Mouse (Mus musculus) limb, embryonic 12.5 days (tissue): ENCODE data around the gene Selenbp1. TPM values are rescaled to one million over a fixed set of nuclear protein-coding genes. Genes with fewer than 3 reads are reported as not detected.

Experiments
- ATAC-seq: fragments of 200-750 bp; cut with Nextera tagmentation; 2 replicates; pipeline ENCODE4 v1.8.0; 2017; ENCODE audit warnings: low read depth, moderate TSS enrichment; ENCODE audit not compliant: insufficient number of reproducible peaks, insufficient read depth, low FRiP score, low TSS enrichment
- H3K27ac ChIP-seq: fragments of 300-500 bp; sonication (generic); 2 replicates; pipeline ENCODE4 v1.5.1; 2016; ENCODE audit warnings: mild to moderate bottlenecking, moderate library complexity
- H3K27me3 ChIP-seq: fragments of 300-500 bp; sonication (generic); 2 replicates; pipeline ENCODE4 v1.6.1; 2016; ENCODE audit warnings: mild to moderate bottlenecking, moderate library complexity
- H3K36me3 ChIP-seq: fragments of 300-500 bp; sonication (generic); 2 replicates; pipeline ENCODE4 v1.6.1; 2016; ENCODE audit warnings: mild to moderate bottlenecking, moderate library complexity
- H3K4me1 ChIP-seq: fragments of 300-500 bp; sonication (generic); replicated peaks from 2 replicates; pipeline ENCODE4 v1.6.1; 2016
- H3K4me2 ChIP-seq: fragments of 300-500 bp; sonication (generic); 2 replicates; pipeline ENCODE4 v1.6.1; 2016; ENCODE audit warnings: mild to moderate bottlenecking, moderate library complexity
- H3K4me3 ChIP-seq: fragments of 300-500 bp; sonication (generic); replicated peaks from 2 replicates; pipeline ENCODE4 v1.5.1; 2016; ENCODE audit warnings: mild to moderate bottlenecking
- H3K9ac ChIP-seq: fragments of 300-500 bp; sonication (generic); replicated peaks from 2 replicates; pipeline ENCODE4 v1.6.1; 2016; ENCODE audit warnings: mild to moderate bottlenecking, moderate library complexity
- H3K9me3 ChIP-seq: fragments of 300-500 bp; sonication (generic); 2 replicates; pipeline ENCODE4 v1.6.1; 2016; ENCODE audit warnings: mild to moderate bottlenecking, moderate library complexity
- WGBS: fragments of 180-500 bp; shearing (Covaris S2); methylation state at CpG from one replicate; pipeline ENCODE4 v1.1.7; 2016; 5-methylcytosine and 5-hydroxymethylcytosine counted together
- polyA plus RNA-seq: library from polyadenylated mRNA; unstranded; fragments of >200 nt; fragmentation: Nextera tagmentation; extraction: Ambion mirVana; gene quantifications from 2 replicates; pipeline ENCODE4 v1.2.1, GENCODE M21; 2016

Gene Selenbp1
- polyA plus RNA-seq, 1 experiment from 2014 or later, result 28.9 TPM

- H3K27me3 ChIP-seq, result no peaks in the 10 kb centered on the region
- peak within 1 kb of the TSS; percentile 65 for H3K4me2 ChIP-seq
- under 1% methylated on average over 50 of the region's 50 CpGs for WGBS
- H3K4me3 ChIP-seq, result peak within 1 kb of the TSS; percentile 64
- H3K27ac ChIP-seq, result peak within 1 kb of the TSS; percentile 98
- ATAC-seq, result peak; percentile 94
- no peaks in the 10 kb centered on the region for H3K9me3 ChIP-seq
- H3K4me1 ChIP-seq, result peaks cover 18% of the 10 kb centered on the region
- peak within 1 kb of the TSS; percentile 78 for H3K9ac ChIP-seq
- H3K36me3 ChIP-seq, result peaks cover 50% of the 10 kb centered on the region
Observed at GRCm38 (mm10) chr3:94953764-94954616, 21.1 kb downstream of the Selenbp1 start, which contains the start of gene Rfx5. TSS of gene Rfx5 (plus strand) at chr3:94954075.

GRCm38 (mm10) chr3:94958295-94958694, 25.4 kb downstream of the Selenbp1 start:
- Histone ChIP-seq H3K4me3 (no peak overlapping the region), H3K36me3 (peaks cover 45% of the 10 kb centered on the region), H3K9ac (no peak overlapping the region), H3K9me3 (no peaks in the 10 kb centered on the region), H3K27me3 (no peaks in the 10 kb centered on the region), H3K27ac (no peak overlapping the region), H3K4me1 (peaks cover 13% of the 10 kb centered on the region), H3K4me2 (no peak overlapping the region)
- no peak for ATAC-seq
- 93% methylated on average over 8 of the region's 8 CpGs for WGBS

- WGBS, result 44% methylated on average over 8 of the region's 8 CpGs
- peaks cover 10% of the 10 kb centered on the region for H3K4me1 ChIP-seq
- H3K27ac ChIP-seq, result no peak overlapping the region; the same call in 1 of the 2 replicates
- no peak for ATAC-seq
- no peak overlapping the region for H3K4me3 ChIP-seq
- H3K9me3 ChIP-seq, result no peaks in the 10 kb centered on the region
- H3K27me3 ChIP-seq, result no peaks in the 10 kb centered on the region
- H3K36me3 ChIP-seq, result peaks cover 45% of the 10 kb centered on the region
- H3K4me2 ChIP-seq, result no peak overlapping the region
- no peak overlapping the region for H3K9ac ChIP-seq
Observed at GRCm38 (mm10) chr3:94959871-94960270, 27.0 kb downstream of the Selenbp1 start.

- Histone ChIP-seq H3K9ac (no peak overlapping the region), H3K4me1 (peaks cover 6% of the 10 kb centered on the region), H3K9me3 (no peaks in the 10 kb centered on the region), H3K27ac (no peak overlapping the region), H3K4me2 (no peak overlapping the region), H3K36me3 (peaks cover 43% of the 10 kb centered on the region), H3K27me3 (no peaks in the 10 kb centered on the region), H3K4me3 (no peak overlapping the region)
- WGBS, result 49% methylated on average over 5 of the region's 5 CpGs
- no peak for ATAC-seq
Observed at GRCm38 (mm10) chr3:94960322-94960721, 27.5 kb downstream of the Selenbp1 start.

- no peaks in the 10 kb centered on the region for H3K4me1 ChIP-seq
- H3K9me3 ChIP-seq, result no peaks in the 10 kb centered on the region
- H3K4me3 ChIP-seq, result no peak overlapping the region
- no peak overlapping the region for H3K27ac ChIP-seq
- WGBS, result 92% methylated on average over 1 of the region's 1 CpGs
- H3K9ac ChIP-seq, result no peak overlapping the region
- no peak overlapping the region for H3K4me2 ChIP-seq
- H3K27me3 ChIP-seq, result no peaks in the 10 kb centered on the region
- no peak for ATAC-seq
- H3K36me3 ChIP-seq, result no peaks in the 10 kb centered on the region
Observed at GRCm38 (mm10) chr3:94964989-94965388, 32.1 kb downstream of the Selenbp1 start.

- no peak overlapping the region for H3K4me3 ChIP-seq
- H3K4me1 ChIP-seq, result no peaks in the 10 kb centered on the region
- 59% methylated on average over 1 of the region's 1 CpGs for WGBS
- H3K9me3 ChIP-seq, result no peaks in the 10 kb centered on the region
- no peaks in the 10 kb centered on the region for H3K36me3 ChIP-seq
- no peak overlapping the region for H3K27ac ChIP-seq
- no peaks in the 10 kb centered on the region for H3K27me3 ChIP-seq
- ATAC-seq, result no peak
- H3K9ac ChIP-seq, result no peak overlapping the region
- no peak overlapping the region for H3K4me2 ChIP-seq
Observed at GRCm38 (mm10) chr3:94965878-94966277, 33.0 kb downstream of the Selenbp1 start.

GRCm38 (mm10) chr3:94972552-94972951, 39.7 kb downstream of the Selenbp1 start:
- no peaks in the 10 kb centered on the region for H3K9me3 ChIP-seq
- H3K36me3 ChIP-seq, result peaks cover 5% of the 10 kb centered on the region; the same call in 1 of the 2 replicates
- H3K4me1 ChIP-seq, result peaks cover 15% of the 10 kb centered on the region
- 86% methylated on average over 3 of the region's 3 CpGs for WGBS
- no peak for ATAC-seq
- no peak overlapping the region for H3K27ac ChIP-seq
- no peak overlapping the region for H3K9ac ChIP-seq
- no peak overlapping the region for H3K4me3 ChIP-seq
- H3K4me2 ChIP-seq, result no peak overlapping the region
- no peaks in the 10 kb centered on the region for H3K27me3 ChIP-seq

GRCm38 (mm10) chr3:94973620-94974019, 40.8 kb downstream of the Selenbp1 start:
- H3K4me1 ChIP-seq, result peaks cover 15% of the 10 kb centered on the region
- H3K9ac ChIP-seq, result no peak overlapping the region
- peak overlapping the region; percentile 82 for H3K4me2 ChIP-seq
- 86% methylated on average over 5 of the region's 5 CpGs for WGBS
- no peak for ATAC-seq
- no peak overlapping the region for H3K27ac ChIP-seq
- H3K4me3 ChIP-seq, result peak overlapping the region; percentile 91
- no peaks in the 10 kb centered on the region for H3K9me3 ChIP-seq
- H3K27me3 ChIP-seq, result no peaks in the 10 kb centered on the region
- H3K36me3 ChIP-seq, result peaks cover 13% of the 10 kb centered on the region; the same call in 1 of the 2 replicates

GRCm38 (mm10) chr3:94974026-94974527, 41.2 kb downstream of the Selenbp1 start:
- Histone ChIP-seq H3K27ac (0 out of 2 replicates have a peak overlapping the region, but pooled peaks have one; percentile 86), H3K36me3 (peaks cover 13% of the 10 kb centered on the region; the same call in 1 of the 2 replicates), H3K27me3 (no peaks in the 10 kb centered on the region), H3K4me1 (peaks cover 15% of the 10 kb centered on the region), H3K9me3 (no peaks in the 10 kb centered on the region), H3K4me2 (peak overlapping the region; percentile 82), H3K9ac (peak overlapping the region; percentile 56), H3K4me3 (peak overlapping the region; percentile 91)
- 22% methylated on average over 9 of the region's 9 CpGs for WGBS
- ATAC-seq, result peak; percentile 5; the same call in 1 of the 2 replicates

GRCm38 (mm10) chr3:94974528-94975422, 41.9 kb downstream of the Selenbp1 start, which contains the start of gene Pi4kb:
TSS of gene Pi4kb (plus strand) at chr3:94974731.
- Histone ChIP-seq H3K4me2 (peak within 1 kb of the TSS; percentile 82), H3K27me3 (no peaks in the 10 kb centered on the region), H3K9me3 (no peaks in the 10 kb centered on the region), H3K4me1 (peaks cover 15% of the 10 kb centered on the region), H3K36me3 (peaks cover 17% of the 10 kb centered on the region; the same call in 1 of the 2 replicates), H3K9ac (peak within 1 kb of the TSS; percentile 92), H3K4me3 (peak within 1 kb of the TSS; percentile 91), H3K27ac (peak within 1 kb of the TSS; percentile 86)
- under 1% methylated on average over 53 of the region's 57 CpGs for WGBS
- peak; percentile 95 for ATAC-seq
